Mouse (Mus musculus): Measurements from ENCODE around the gene Pi4ka. TPM values are rescaled to one million over a fixed set of nuclear protein-coding genes. Genes with fewer than 3 reads are reported as not detected.

Gene Pi4ka
- total and polyA plus RNA-seq, 3 experiments: 40.5 to 149 (median 88.4) TPM

- TF ChIP-seq JUND (conservative IDR thresholded peaks at IDR 0.05; ENCODE audit: low read depth, low read length) (no peak), ZNF384 (IDR thresholded peaks at IDR 0.05; ENCODE audit: low read depth, low read length) (no peak), RCOR1 (conservative IDR thresholded peaks at IDR 0.05; ENCODE audit: low read depth, low read length) (no peak), ZKSCAN1 (IDR thresholded peaks at IDR 0.05; ENCODE audit: borderline replicate concordance, low read depth, low read length) (no peak), CHD1 (IDR thresholded peaks at IDR 0.05; ENCODE audit: low read depth, low read length) (no peak), GABPA (IDR thresholded peaks at IDR 0.05; ENCODE audit: insufficient replicate concordance, low read depth, low read length) (no peak), MEF2A (IDR thresholded peaks at IDR 0.05; ENCODE audit: borderline replicate concordance, low read depth, low read length) (no peak), TBP (conservative IDR thresholded peaks at IDR 0.05; ENCODE audit: low read depth, low read length) (no peak), RAD21 (IDR thresholded peaks at IDR 0.05; ENCODE audit: low read depth, low read length) (no peak), CTCF (conservative IDR thresholded peaks at IDR 0.05 in 1 of 2, IDR thresholded peaks at IDR 0.05 in 1 of 2; ENCODE audit: low read depth in 2 of 2, low read length in 2 of 2) (no peak), NRF1 (IDR thresholded peaks at IDR 0.05; ENCODE audit: low read depth, low read length) (no peak), TCF12 (IDR thresholded peaks at IDR 0.05; ENCODE audit: low read depth, low read length) (no peak), MAFK (IDR thresholded peaks at IDR 0.05; ENCODE audit: insufficient replicate concordance, low read length) (no peak)
- H3K36me3 ChIP-seq (replicated peaks in 1 of 2; ENCODE audit: control insufficient read depth in 1 of 2, insufficient read depth in 1 of 2, low read length in 1 of 2): peaks cover 64 to 83% of the 10 kb centered on the region in 2 experiments
- H3K4me3 ChIP-seq (replicated peaks in 1 of 3; ENCODE audit: low read depth in 2 of 3, low read length in 2 of 3, poor library complexity in 1 of 3): no peak overlapping the region
- no peaks in the 10 kb centered on the region for H3K79me2 ChIP-seq (replicated peaks; ENCODE audit: control insufficient read depth, extremely low read depth, insufficient read depth, poor library complexity, severe bottlenecking)
- no peaks in the 10 kb centered on the region for H3K27me3 ChIP-seq (replicated peaks)
- in situ Hi-C loops (cut with MboI; ENCODE audit: low pct_ligation_motif_present, low pct_unique_long_range_greater_than_20kb, low sequenced_read_pairs): no loop called here
- dilution Hi-C loops (cut with MboI; ENCODE audit: extremely low pct_ligation_motif_present, extremely low pct_unique_long_range_greater_than_20kb, low sequenced_read_pairs): no loop called here
- H3K9ac ChIP-seq (ENCODE audit: insufficient read depth, low read depth): no peak overlapping the region
- H3K4me1 ChIP-seq (ENCODE audit: control insufficient read depth in 1 of 2, insufficient read depth in 2 of 2): no peaks in the 10 kb centered on the region
- DNase-seq (ENCODE audit: extremely low read depth): no peak
- no peak overlapping the region for H3K27ac ChIP-seq (ENCODE audit: insufficient read depth, low read depth)
- H3K4me2 ChIP-seq (ENCODE audit: insufficient read depth, low read depth, poor library complexity, severe bottlenecking): no peak overlapping the region
- H3K9me3 ChIP-seq (replicated peaks; ENCODE audit: low read length): no peaks in the 10 kb centered on the region
Measured at GRCm38 (mm10) chr16:17356031-17356430, 50.1 kb downstream of the Pi4ka start.

- Histone ChIP-seq H3K4me1 (ENCODE audit: control insufficient read depth in 1 of 2, insufficient read depth in 2 of 2) (peaks cover 3 to 18% of the 10 kb centered on the region in 2 experiments), H3K36me3 (replicated peaks in 1 of 2; ENCODE audit: control insufficient read depth in 1 of 2, insufficient read depth in 1 of 2, low read length in 1 of 2) (peaks cover 37 to 84% of the 10 kb centered on the region in 2 experiments), H3K27ac (ENCODE audit: insufficient read depth, low read depth) (no peak overlapping the region), H3K27me3 (replicated peaks) (no peaks in the 10 kb centered on the region), H3K4me2 (ENCODE audit: insufficient read depth, low read depth, poor library complexity, severe bottlenecking) (no peak overlapping the region), H3K9ac (ENCODE audit: insufficient read depth, low read depth) (no peak overlapping the region), H3K79me2 (replicated peaks; ENCODE audit: control insufficient read depth, extremely low read depth, insufficient read depth, poor library complexity, severe bottlenecking) (no peaks in the 10 kb centered on the region), H3K4me3 (replicated peaks in 1 of 3; ENCODE audit: low read depth in 2 of 3, low read length in 2 of 3, poor library complexity in 1 of 3) (no peak overlapping the region), H3K9me3 (replicated peaks; ENCODE audit: low read length) (no peaks in the 10 kb centered on the region)
- in situ Hi-C loops (cut with MboI; ENCODE audit: low pct_ligation_motif_present, low pct_unique_long_range_greater_than_20kb, low sequenced_read_pairs): no loop called here
- dilution Hi-C loops (cut with MboI; ENCODE audit: extremely low pct_ligation_motif_present, extremely low pct_unique_long_range_greater_than_20kb, low sequenced_read_pairs): no loop called here
- TF ChIP-seq MAZ (IDR thresholded peaks at IDR 0.05; ENCODE audit: low read depth, low read length) (no peak), RAD21 (IDR thresholded peaks at IDR 0.05; ENCODE audit: low read depth, low read length) (no peak), CHD1 (IDR thresholded peaks at IDR 0.05; ENCODE audit: low read depth, low read length) (no peak), ZKSCAN1 (IDR thresholded peaks at IDR 0.05; ENCODE audit: borderline replicate concordance, low read depth, low read length) (no peak), BHLHE40 (IDR thresholded peaks at IDR 0.05; ENCODE audit: low read depth, low read length) (no peak), CHD2 (IDR thresholded peaks at IDR 0.05; ENCODE audit: low read length) (no peak), POLR2A (IDR thresholded peaks at IDR 0.05; ENCODE audit: low read depth, low read length) (no peak), PAX5 (IDR thresholded peaks at IDR 0.05; ENCODE audit: low read length) (no peak), RCOR1 (conservative IDR thresholded peaks at IDR 0.05; ENCODE audit: low read depth, low read length) (no peak), NELFE (IDR thresholded peaks at IDR 0.05; ENCODE audit: low read depth, low read length) (no peak), MXI1 (IDR thresholded peaks at IDR 0.05; ENCODE audit: low read depth, low read length) (no peak), ZNF384 (IDR thresholded peaks at IDR 0.05; ENCODE audit: low read depth, low read length) (no peak), EP300 (IDR thresholded peaks at IDR 0.05; ENCODE audit: low read length) (no peak), NRF1 (IDR thresholded peaks at IDR 0.05; ENCODE audit: low read depth, low read length) (no peak), KAT2A (IDR thresholded peaks at IDR 0.05; ENCODE audit: insufficient replicate concordance, low read length) (no peak), ELF1 (IDR thresholded peaks at IDR 0.05; ENCODE audit: low read depth, low read length) (no peak), JUND (conservative IDR thresholded peaks at IDR 0.05; ENCODE audit: low read depth, low read length) (no peak), E2F4 (IDR thresholded peaks at IDR 0.05; ENCODE audit: insufficient replicate concordance, low read depth, low read length) (no peak)
- DNase-seq (ENCODE audit: extremely low read depth): no peak
Measured at GRCm38 (mm10) chr16:17346766-17347165, 59.3 kb downstream of the Pi4ka start.

All from CH12.LX (cell line).